Mouse (Mus musculus) heart, postnatal 0 days (tissue): ENCODE results near the gene Traf2. TPM values are rescaled to one million over a fixed set of nuclear protein-coding genes. Genes with fewer than 3 reads are reported as not detected.

ENCODE experiments used
- ATAC-seq: fragments of 200-750 bp; cut with Nextera tagmentation; 2 replicates; pipeline ENCODE4 v1.8.0; 2017; ENCODE audit warnings: low read depth, moderate number of reproducible peaks, moderate library complexity; ENCODE audit not compliant: insufficient read depth
- DNase-seq: peaks from one replicate; pipeline ENCODE4 v3.0.0-alpha.2; 2016; ENCODE audit warnings: low spot score
- H3K27ac ChIP-seq: fragments of 300-500 bp; sonication (generic); 2 replicates; pipeline ENCODE4 v1.5.1; 2014; ENCODE audit warnings: low read depth, mild to moderate bottlenecking
- H3K27me3 ChIP-seq: fragments of 300-500 bp; sonication (generic); 2 replicates; pipeline ENCODE4 v1.6.1; 2014; ENCODE audit warnings: low read length, mixed read lengths; ENCODE audit not compliant: control insufficient read depth, insufficient read depth
- H3K36me3 ChIP-seq: fragments of 300-500 bp; sonication (generic); replicated peaks from 2 replicates; pipeline ENCODE4 v1.6.1; 2014; ENCODE audit warnings: low read length, mixed read lengths; ENCODE audit not compliant: control insufficient read depth, insufficient read depth
- H3K4me1 ChIP-seq: fragments of 300-500 bp; sonication (generic); 2 replicates; pipeline ENCODE4 v1.6.1; 2014; ENCODE audit warnings: antibody characterized with exemption; ENCODE audit not compliant: control insufficient read depth, insufficient read depth
- H3K4me2 ChIP-seq: fragments of 300-500 bp; sonication (generic); 2 replicates; pipeline ENCODE4 v1.6.1; 2014; ENCODE audit warnings: low read depth, mild to moderate bottlenecking, low read length, moderate library complexity
- H3K4me3 ChIP-seq: fragments of 300-500 bp; sonication (generic); 2 replicates; pipeline ENCODE4 v1.5.1; 2014; ENCODE audit warnings: low read depth, low read length
- H3K9ac ChIP-seq: fragments of 300-500 bp; sonication (generic); replicated peaks from 2 replicates; pipeline ENCODE4 v1.6.1; 2014; ENCODE audit warnings: low read depth, low read length, mixed read lengths
- H3K9me3 ChIP-seq: fragments of 300-500 bp; sonication (generic); replicated peaks from 2 replicates; pipeline ENCODE4 v1.6.1; 2016; ENCODE audit warnings: low read length; ENCODE audit not compliant: control insufficient read depth
- CTCF ChIP-seq: IDR thresholded peaks from 2 replicates; pipeline ENCODE4 v1.5.1; 2016; ENCODE audit warnings: antibody characterized with exemption, control low read depth, low read depth
- EP300 ChIP-seq: IDR thresholded peaks from 2 replicates; pipeline ENCODE4 v1.6.1; 2016; ENCODE audit warnings: antibody characterized with exemption, low read depth
- WGBS: fragments of 180-500 bp; shearing (Covaris S2); extraction: QIAGEN DNeasy Blood & Tissue Kit; methylation state at CpG from one replicate; pipeline ENCODE4 v1.1.7; 2014; 5-methylcytosine and 5-hydroxymethylcytosine counted together
- polyA plus RNA-seq: library from polyadenylated mRNA; unstranded; fragments of >200 nt; fragmentation: Nextera tagmentation; extraction: Ambion mirVana; gene quantifications from 2 replicates; pipeline ENCODE4 v1.2.1, GENCODE M21; 2015
- total RNA-seq: library from RNA; depleted of rRNA; stranded (reverse); fragments of >200 nt; gene quantifications from 2 replicates; pipeline ENCODE4 v1.2.3, GENCODE M21; 2014; ENCODE audit warnings: low replicate concordance

The Traf2 gene
- total and polyA plus RNA-seq, 2 experiments from 2014 or later: 6.3 to 15.8 TPM

GRCm38 (mm10) chr2:25501593-25502486 is 44.9 kb downstream of the Traf2 start, which contains the start of gene C8g:
TSS of gene C8g (minus strand) at chr2:25501719.
- ATAC-seq: no peak
- TF ChIP-seq EP300: no peak
- TF ChIP-seq CTCF: no peak
- DNase-seq: no peak
- 69% methylated on average over 20 of the region's 20 CpGs for whole genome bisulfite sequencing
- peaks cover 34% of the 10 kb centered on the region for H3K36me3 ChIP-seq
- no peaks in the 10 kb centered on the region for H3K9me3 ChIP-seq
- peak within 1 kb of the TSS; percentile 96 for H3K9ac ChIP-seq
- peak within 1 kb of the TSS; percentile 96 for H3K4me2 ChIP-seq
- H3K27ac ChIP-seq: peak within 1 kb of the TSS; percentile 77
- H3K4me1 ChIP-seq: peaks cover 15% of the 10 kb centered on the region
- no peaks in the 10 kb centered on the region for H3K27me3 ChIP-seq
- H3K4me3 ChIP-seq: peak within 1 kb of the TSS; percentile 91

DNA sequence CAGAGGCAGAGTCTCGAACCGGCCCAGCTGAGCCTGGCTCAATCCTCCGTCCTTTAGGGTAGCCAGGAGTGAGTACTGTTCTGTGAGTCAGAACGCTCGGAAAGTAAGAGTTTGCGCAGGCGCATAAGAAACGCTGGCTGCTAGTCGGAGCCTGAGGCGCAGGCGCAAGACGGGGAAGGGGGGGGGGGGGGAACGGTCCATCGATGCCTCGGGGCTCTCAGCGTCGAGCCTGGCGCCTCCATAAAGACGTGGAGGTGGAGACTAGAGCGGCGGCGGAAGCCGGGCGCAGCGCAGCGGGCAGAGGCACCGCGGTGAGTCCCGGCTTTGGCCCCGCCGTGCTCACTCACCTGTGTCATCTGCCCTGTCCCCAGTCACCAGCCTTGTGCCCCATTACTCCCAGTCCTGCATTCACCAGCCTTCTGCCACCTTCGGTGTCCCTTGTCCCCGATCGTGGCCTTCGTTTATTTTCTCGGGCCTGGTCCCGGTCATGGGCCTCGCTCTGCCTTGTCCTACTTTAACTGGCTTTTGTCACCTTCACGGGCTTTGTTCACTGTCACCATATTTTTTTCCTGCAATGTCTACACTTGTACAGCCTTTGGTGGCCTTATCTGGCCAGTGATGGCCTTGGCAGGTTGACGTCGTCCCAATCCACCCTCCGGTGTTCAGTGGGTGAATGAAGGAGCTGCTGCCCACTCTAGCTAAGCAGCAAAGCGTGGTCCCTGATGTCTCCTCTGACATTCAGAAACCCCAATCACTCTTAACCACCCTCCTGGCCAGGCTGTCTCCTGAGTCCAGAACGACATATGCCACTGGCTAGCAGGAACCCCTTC is 45.9 kb downstream of the Traf2 start, which contains the start of gene Fbxw5:
Fbxw5 (plus strand) TSS at position 175 of the 830 bp plus-strand sequence.
- H3K9me3 ChIP-seq: no peaks in the 10 kb centered on the region
- no peaks in the 10 kb centered on the region for H3K27me3 ChIP-seq
- peaks cover 15% of the 10 kb centered on the region for H3K4me1 ChIP-seq
- H3K36me3 ChIP-seq: peaks cover 34% of the 10 kb centered on the region
- under 1% methylated on average over 44 of the region's 44 CpGs for WGBS
- peak within 1 kb of the TSS; percentile 77 for H3K27ac ChIP-seq
- H3K4me3 ChIP-seq: peak within 1 kb of the TSS; percentile 91
- TF ChIP-seq EP300: no peak
- no peak for TF ChIP-seq CTCF
- DNase-seq (peak; percentile 95), ATAC-seq (peak; percentile 92)
- H3K4me2 ChIP-seq: peak within 1 kb of the TSS; percentile 96
- peak within 1 kb of the TSS; percentile 96 for H3K9ac ChIP-seq

DNA sequence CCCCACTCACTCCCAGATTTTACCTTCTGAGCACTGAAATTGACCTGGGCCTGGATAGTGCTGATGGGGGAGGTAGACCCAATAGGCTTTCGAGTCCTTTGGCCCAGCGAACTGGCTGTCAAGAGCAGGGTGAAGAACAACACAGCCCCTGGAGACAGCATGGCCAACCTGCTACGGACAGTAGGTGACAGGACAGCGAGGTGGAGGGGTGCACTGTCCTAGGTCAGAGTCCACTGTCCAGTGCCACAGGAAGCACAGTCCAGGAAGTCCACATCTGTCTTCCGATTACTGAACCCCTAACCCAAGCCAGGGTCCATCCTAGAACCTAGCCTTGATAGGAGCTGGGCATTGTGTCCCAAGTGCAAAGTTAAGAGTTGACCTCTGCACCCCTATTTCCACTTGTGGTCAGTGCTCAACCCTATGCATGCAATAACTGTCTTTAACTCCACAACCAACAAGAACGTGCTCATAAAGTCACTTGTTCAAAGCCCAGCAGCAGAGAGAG is 46.6 kb downstream of the Traf2 start:
- peak overlapping the region; percentile 74 for H3K27ac ChIP-seq
- no peak for DNase-seq

DNA sequence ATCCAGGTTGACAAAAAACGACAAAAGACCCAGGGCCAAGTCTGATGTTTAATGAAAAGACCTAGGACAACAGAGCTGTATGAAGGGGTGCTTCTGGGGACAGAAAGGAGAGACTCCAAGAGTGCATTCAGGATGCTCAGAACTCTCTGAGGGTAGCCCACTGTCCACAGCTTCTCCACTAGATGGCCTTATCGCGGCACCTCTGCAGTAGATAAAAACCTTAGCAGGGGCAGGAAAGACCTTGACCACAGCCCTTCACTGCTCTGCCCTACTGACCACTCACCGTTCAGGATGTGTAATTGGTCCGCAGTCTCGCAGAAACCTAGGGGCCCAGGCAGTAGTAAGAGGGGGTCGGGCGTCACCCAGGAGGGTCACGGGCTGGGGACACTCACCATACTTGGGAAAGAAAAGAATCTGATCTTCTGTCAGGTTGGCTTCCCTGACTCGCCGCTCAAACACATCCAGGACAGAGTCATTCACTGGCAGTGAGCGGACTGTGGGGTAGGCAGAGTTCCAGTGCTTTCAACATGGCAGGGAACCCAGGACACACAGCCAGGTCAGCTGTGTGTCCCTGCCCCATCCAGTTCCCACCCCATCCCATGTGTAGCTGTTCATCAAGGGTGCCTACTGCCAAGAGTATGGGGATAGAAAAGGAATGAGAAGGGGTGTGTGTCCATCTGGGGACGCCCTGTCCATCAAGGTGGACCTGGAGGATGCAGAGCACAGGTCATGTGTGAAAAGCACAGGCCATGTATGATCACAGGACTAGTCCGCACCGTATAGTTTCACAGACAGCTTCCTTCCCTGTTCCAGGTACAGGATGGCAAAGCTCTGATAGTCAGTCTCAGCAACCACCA is 47.9 kb downstream of the Traf2 start:
- 51% methylated on average over 15 of the region's 15 CpGs for WGBS
- Histone ChIP-seq H3K9ac (no peak overlapping the region), H3K4me1 (peaks cover 15% of the 10 kb centered on the region), H3K4me2 (no peak overlapping the region), H3K36me3 (peaks cover 15% of the 10 kb centered on the region; the same call in 1 of the 2 replicates), H3K4me3 (no peak overlapping the region), H3K9me3 (no peaks in the 10 kb centered on the region), H3K27me3 (0 out of 2 replicates have a peak, but pooled peaks cover 2% of the 10 kb centered on the region), H3K27ac (no peak overlapping the region)
- ATAC-seq: no peak
- TF ChIP-seq CTCF: no peak
- TF ChIP-seq EP300: no peak
- DNase-seq: no peak

More for the DNA sequence above, 46.6 kb downstream of the Traf2 start:
- ATAC-seq: no peak
- Histone ChIP-seq H3K4me3 (peak overlapping the region; percentile 91), H3K9ac (peak overlapping the region; percentile 54), H3K27me3 (0 out of 2 replicates have a peak, but pooled peaks cover 2% of the 10 kb centered on the region), H3K9me3 (no peaks in the 10 kb centered on the region), H3K4me1 (peaks cover 15% of the 10 kb centered on the region), H3K4me2 (peak overlapping the region; percentile 96), H3K36me3 (peaks cover 27% of the 10 kb centered on the region)
- 62% methylated on average over 6 of the region's 6 CpGs for WGBS
- TF ChIP-seq CTCF (no peak), EP300 (no peak)
